Mouse (Mus musculus): Measurements from ENCODE around the gene Wdr25. TPM values are rescaled to one million over a fixed set of nuclear protein-coding genes. Genes with fewer than 3 reads are reported as not detected.

Wdr25 gene
- total RNA-seq, 2 experiments from 2014 or later = 4.2 to 5.2 TPM

GRCm38 (mm10) chr12:108896006-108896405 is 2.6 kb downstream of the Wdr25 start:
- DNase-seq = peak; percentile 41

- no peak for DNase-seq
Observed at GRCm38 (mm10) chr12:108901346-108901745, 7.9 kb downstream of the Wdr25 start.

- peak; percentile 71 for DNase-seq
Observed at GRCm38 (mm10) chr12:108902940-108903339, 9.5 kb downstream of the Wdr25 start.

GRCm38 (mm10) chr12:108903600-108904275 is 10.3 kb downstream of the Wdr25 start:
- peak; percentile 69 for DNase-seq

- no peak for DNase-seq
Observed at GRCm38 (mm10) chr12:108904276-108904653, 10.8 kb downstream of the Wdr25 start.

GRCm38 (mm10) chr12:108905620-108906302 is 12.3 kb downstream of the Wdr25 start:
- no peak for DNase-seq

GRCm38 (mm10) chr12:108906398-108906797 is 13.0 kb downstream of the Wdr25 start:
- DNase-seq = no peak

GRCm38 (mm10) chr12:108909846-108910433 is 16.5 kb downstream of the Wdr25 start:
- DNase-seq = no peak

GRCm38 (mm10) chr12:108912442-108912841 is 19.0 kb downstream of the Wdr25 start:
- DNase-seq = no peak

- no peak for DNase-seq
Observed at GRCm38 (mm10) chr12:108914198-108914597, 20.8 kb downstream of the Wdr25 start.

GRCm38 (mm10) chr12:108914709-108915340 is 21.4 kb downstream of the Wdr25 start:
- no peak for DNase-seq

- DNase-seq = peak; percentile 35
Observed at GRCm38 (mm10) chr12:108915893-108916292, 22.5 kb downstream of the Wdr25 start.

- no peak for DNase-seq
Observed at GRCm38 (mm10) chr12:108916447-108917042, 23.1 kb downstream of the Wdr25 start.

- DNase-seq = no peak
Observed at GRCm38 (mm10) chr12:108917509-108917908, 24.1 kb downstream of the Wdr25 start.

GRCm38 (mm10) chr12:108918753-108919152 is 25.3 kb downstream of the Wdr25 start:
- DNase-seq = no peak

- DNase-seq = no peak
Observed at GRCm38 (mm10) chr12:108926606-108927111, 33.2 kb downstream of the Wdr25 start.

GRCm38 (mm10) chr12:108928249-108928648 is 34.8 kb downstream of the Wdr25 start:
- no peak for DNase-seq

- DNase-seq = no peak
Observed at GRCm38 (mm10) chr12:108929475-108929874, 36.0 kb downstream of the Wdr25 start.

- DNase-seq = no peak
Observed at GRCm38 (mm10) chr12:108931341-108932053, 38.1 kb downstream of the Wdr25 start.

GRCm38 (mm10) chr12:108932113-108932512 is 38.7 kb downstream of the Wdr25 start:
- DNase-seq = no peak

GRCm38 (mm10) chr12:108934231-108934630 is 40.8 kb downstream of the Wdr25 start:
- DNase-seq = peak; percentile 30

GRCm38 (mm10) chr12:108936834-108937233 is 43.4 kb downstream of the Wdr25 start:
- peak; percentile 43 for DNase-seq

All from heart, postnatal 4 days (tissue).